Mouse (Mus musculus): ENCODE results near the gene Dgkh.
A peak's percentile ranks its signal among the peaks of the same experiment; 100 is the strongest.
"Not testable (repeated sequence)": the region's sequence is repeated elsewhere in the genome, so short reads cannot be mapped to it uniquely, and the experiment has no call there.

Gene Dgkh

GRCm38 (mm10) chr14:78723655-78724054, 8.9 kb downstream of the Dgkh start:
- DNase-seq (ENCODE audit: low read depth, low spot score): not testable (repeated sequence)

GRCm38 (mm10) chr14:78722031-78722430, 10.5 kb downstream of the Dgkh start:
- DNase-seq (ENCODE audit: low read depth, low spot score): no peak

GRCm38 (mm10) chr14:78716035-78716434, 16.5 kb downstream of the Dgkh start:
- no peak for DNase-seq (ENCODE audit: low read depth, low spot score)

- DNase-seq (ENCODE audit: low read depth, low spot score): no peak
Measured at GRCm38 (mm10) chr14:78712565-78713148, 19.9 kb downstream of the Dgkh start.

GRCm38 (mm10) chr14:78710647-78711046, 21.9 kb downstream of the Dgkh start:
- DNase-seq (ENCODE audit: low read depth, low spot score): no peak

- DNase-seq (ENCODE audit: low read depth, low spot score): no peak
Measured at GRCm38 (mm10) chr14:78705616-78706015, 27.0 kb downstream of the Dgkh start.

GRCm38 (mm10) chr14:78703989-78704388, 28.6 kb downstream of the Dgkh start:
- no peak for DNase-seq (ENCODE audit: low read depth, low spot score)

GRCm38 (mm10) chr14:78703361-78703760, 29.2 kb downstream of the Dgkh start:
- no peak for DNase-seq (ENCODE audit: low read depth, low spot score)

- no peak for DNase-seq (ENCODE audit: low read depth, low spot score)
Measured at GRCm38 (mm10) chr14:78702048-78702447, 30.5 kb downstream of the Dgkh start.

- DNase-seq (ENCODE audit: low read depth, low spot score): no peak
Measured at GRCm38 (mm10) chr14:78701501-78701900, 31.1 kb downstream of the Dgkh start.

- no peak for DNase-seq (ENCODE audit: low read depth, low spot score)
Measured at GRCm38 (mm10) chr14:78701087-78701486, 31.5 kb downstream of the Dgkh start.

GRCm38 (mm10) chr14:78699634-78700033, 32.9 kb downstream of the Dgkh start:
- no peak for DNase-seq (ENCODE audit: low read depth, low spot score)

- peak; percentile 40 for DNase-seq (ENCODE audit: low read depth, low spot score)
Measured at GRCm38 (mm10) chr14:78699196-78699595, 33.4 kb downstream of the Dgkh start.

GRCm38 (mm10) chr14:78694121-78694520, 38.5 kb downstream of the Dgkh start:
- DNase-seq (ENCODE audit: low read depth, low spot score): no peak

- no peak for DNase-seq (ENCODE audit: low read depth, low spot score)
Measured at GRCm38 (mm10) chr14:78692602-78693001, 40.0 kb downstream of the Dgkh start.

GRCm38 (mm10) chr14:78691926-78692487, 40.6 kb downstream of the Dgkh start:
- DNase-seq (ENCODE audit: low read depth, low spot score): no peak

- DNase-seq (ENCODE audit: low read depth, low spot score): no peak
Measured at GRCm38 (mm10) chr14:78690883-78691282, 41.7 kb downstream of the Dgkh start.

GRCm38 (mm10) chr14:78690387-78690786, 42.2 kb downstream of the Dgkh start:
- no peak for DNase-seq (ENCODE audit: low read depth, low spot score)

- DNase-seq (ENCODE audit: low read depth, low spot score): no peak
Measured at GRCm38 (mm10) chr14:78689950-78690349, 42.6 kb downstream of the Dgkh start.

GRCm38 (mm10) chr14:78687716-78688115, 44.9 kb downstream of the Dgkh start:
- no peak for DNase-seq (ENCODE audit: low read depth, low spot score)

- no peak for DNase-seq (ENCODE audit: low read depth, low spot score)
Measured at GRCm38 (mm10) chr14:78686701-78687100, 45.9 kb downstream of the Dgkh start.

- DNase-seq (ENCODE audit: low read depth, low spot score): no peak
Measured at GRCm38 (mm10) chr14:78684171-78684570, 48.4 kb downstream of the Dgkh start.

GRCm38 (mm10) chr14:78678981-78679380, 53.6 kb downstream of the Dgkh start:
- no peak for DNase-seq (ENCODE audit: low read depth, low spot score)
